ENCODE assay signal across 17 mouse cellular contexts in genomic region chr14:25295688-25296350, GRCm38 (mm10).
A peak's percentile ranks its signal among the peaks of the same experiment; 100 is the strongest.
DNase-seq lines count a peak whose midpoint lies in the region; ATAC-seq lines count a peak whose summit lies in the region.
"Had no signal": no experiment of that assay in that cellular context is flagged by ENCODE, and none has a peak within 500 bp of the region (broad histone marks: within the 10 kb centered on the region; RNA-seq: fewer than 3 reads in every experiment).

No protein-coding gene starts in this region.

- intact Hi-C loops in gastrocnemius, postnatal 14 days (cut with DNase I; ENCODE audit: low total_unique reads): no loop called here
- intact Hi-C loops in left cerebral cortex, postnatal 4 days (cut with DNase I): no loop called here

- no peak for ATAC-seq in kidney, embryonic 15.5 days (replicated peaks; ENCODE audit: low FRiP score)
- ATAC-seq: intestine, postnatal 0 days; liver, embryonic 12.5 days had no signal

- no peak overlapping the region for H3K27ac ChIP-seq in kidney, embryonic 15.5 days
- H3K27ac ChIP-seq: forebrain, embryonic 12.5 days; hindbrain, embryonic 14.5 days; liver, embryonic 12.5 days; lung, embryonic 15.5 days had no signal

- peak; percentile 47 for DNase-seq in gastrocnemius, postnatal 25 days
- no peak for DNase-seq in gastrocnemius, postnatal 14 days
- peak; percentile 30 for DNase-seq in kidney, adult 11 months
- DNase-seq in 3T3-L1 (ENCODE audit: low read depth, low spot score) (peak; percentile 49), NIH3T3 (ENCODE audit: low read depth) (peak; percentile 41)
- DNase-seq in cerebellum, adult 9-11 months: no peak
- DNase-seq in left cerebral cortex, postnatal 4 days: no peak
- DNase-seq: cerebellum, adult 9-10 months; embryo, embryonic 11 days; layer of hippocampus, adult 9-11 months; thymus, adult 2 months had no signal

- H3K27me3 ChIP-seq in kidney, embryonic 15.5 days: peaks cover 3% of the 10 kb centered on the region; the same call in 1 of the 2 replicates
- H3K27me3 ChIP-seq: lung, embryonic 15.5 days had no signal

- H3K9me3 ChIP-seq in kidney, embryonic 15.5 days (replicated peaks): no peaks in the 10 kb centered on the region
- H3K9me3 ChIP-seq: forebrain, embryonic 12.5 days; liver, embryonic 12.5 days; lung, embryonic 15.5 days had no signal

- peaks cover 9% of the 10 kb centered on the region; the same call in 1 of the 2 replicates for H3K4me1 ChIP-seq in kidney, embryonic 15.5 days
- H3K4me1 ChIP-seq: liver, embryonic 12.5 days; lung, embryonic 15.5 days had no signal

- no peaks in the 10 kb centered on the region for H3K36me3 ChIP-seq in kidney, embryonic 15.5 days
- H3K36me3 ChIP-seq: forebrain, embryonic 12.5 days; liver, embryonic 12.5 days; lung, embryonic 15.5 days had no signal

- H3K9ac ChIP-seq in kidney, embryonic 15.5 days: no peak overlapping the region
- H3K9ac ChIP-seq: forebrain, embryonic 12.5 days; hindbrain, embryonic 14.5 days; liver, embryonic 12.5 days; lung, embryonic 15.5 days had no signal

- H3K4me2 ChIP-seq in kidney, embryonic 15.5 days: no peak overlapping the region
- H3K4me2 ChIP-seq: forebrain, embryonic 12.5 days; hindbrain, embryonic 14.5 days; liver, embryonic 12.5 days; lung, embryonic 15.5 days had no signal

- H3K4me3 ChIP-seq in kidney, embryonic 15.5 days (replicated peaks): no peak overlapping the region
- H3K4me3 ChIP-seq: forebrain, embryonic 12.5 days; liver, embryonic 12.5 days; lung, embryonic 15.5 days had no signal

- 55% methylated on average over 5 of the region's 5 CpGs for WGBS in kidney, embryonic 15.5 days

Comparison
In these comparisons a context has a peak if more than half of its experiments do, and no peak if none do; other contexts are left out.
1. DNase-seq: peak in gastrocnemius, postnatal 25 days (single experiment), kidney, adult 11 months (single experiment), 3T3-L1 (single experiment) and NIH3T3 (single experiment); none in gastrocnemius, postnatal 14 days (single experiment), cerebellum, adult 9-11 months (single experiment) and left cerebral cortex, postnatal 4 days (single experiment).